Mouse (Mus musculus): ENCODE measurements around the gene Inpp5a. TPM values are rescaled to one million over a fixed set of nuclear protein-coding genes. Genes with fewer than 3 reads are reported as not detected.

Inpp5a gene
- polyA plus RNA-seq, 1 experiment from 2014 or later: 17.4 TPM

GRCm38 (mm10) chr7:139368218-139368617, 20.7 kb upstream of the Inpp5a start:
- 87% methylated on average over 2 of the region's 2 CpGs for WGBS
- Histone ChIP-seq H3K9me3 (ENCODE audit: control insufficient read depth, low read length) (no peaks in the 10 kb centered on the region), H3K4me1 (ENCODE audit: control insufficient read depth, insufficient read depth, low read depth, low read length) (peaks cover 19% of the 10 kb centered on the region), H3K36me3 (ENCODE audit: control insufficient read depth, insufficient read depth, low read length) (no peaks in the 10 kb centered on the region), H3K27ac (ENCODE audit: low read depth, low read length) (no peak overlapping the region), H3K27me3 (replicated peaks; ENCODE audit: control insufficient read depth, insufficient read depth, low read length) (no peaks in the 10 kb centered on the region), H3K9ac (ENCODE audit: low read depth, low read length) (no peak overlapping the region), H3K4me3 (ENCODE audit: low read length) (no peak overlapping the region), H3K4me2 (ENCODE audit: low read length) (no peak overlapping the region)
- no peak for ATAC-seq

GRCm38 (mm10) chr7:139368722-139369380, 20.1 kb upstream of the Inpp5a start:
- no peaks in the 10 kb centered on the region for H3K9me3 ChIP-seq (ENCODE audit: control insufficient read depth, low read length)
- no peak overlapping the region for H3K4me2 ChIP-seq (ENCODE audit: low read length)
- H3K36me3 ChIP-seq (ENCODE audit: control insufficient read depth, insufficient read depth, low read length): no peaks in the 10 kb centered on the region
- ATAC-seq: peak; percentile 60; the same call in 1 of the 2 replicates
- H3K27me3 ChIP-seq (replicated peaks; ENCODE audit: control insufficient read depth, insufficient read depth, low read length): no peaks in the 10 kb centered on the region
- H3K9ac ChIP-seq (ENCODE audit: low read depth, low read length): no peak overlapping the region
- H3K4me1 ChIP-seq (ENCODE audit: control insufficient read depth, insufficient read depth, low read depth, low read length): peaks cover 14% of the 10 kb centered on the region
- WGBS: 53% methylated on average over 14 of the region's 14 CpGs
- no peak overlapping the region for H3K4me3 ChIP-seq (ENCODE audit: low read length)
- no peak overlapping the region for H3K27ac ChIP-seq (ENCODE audit: low read depth, low read length)

DNA sequence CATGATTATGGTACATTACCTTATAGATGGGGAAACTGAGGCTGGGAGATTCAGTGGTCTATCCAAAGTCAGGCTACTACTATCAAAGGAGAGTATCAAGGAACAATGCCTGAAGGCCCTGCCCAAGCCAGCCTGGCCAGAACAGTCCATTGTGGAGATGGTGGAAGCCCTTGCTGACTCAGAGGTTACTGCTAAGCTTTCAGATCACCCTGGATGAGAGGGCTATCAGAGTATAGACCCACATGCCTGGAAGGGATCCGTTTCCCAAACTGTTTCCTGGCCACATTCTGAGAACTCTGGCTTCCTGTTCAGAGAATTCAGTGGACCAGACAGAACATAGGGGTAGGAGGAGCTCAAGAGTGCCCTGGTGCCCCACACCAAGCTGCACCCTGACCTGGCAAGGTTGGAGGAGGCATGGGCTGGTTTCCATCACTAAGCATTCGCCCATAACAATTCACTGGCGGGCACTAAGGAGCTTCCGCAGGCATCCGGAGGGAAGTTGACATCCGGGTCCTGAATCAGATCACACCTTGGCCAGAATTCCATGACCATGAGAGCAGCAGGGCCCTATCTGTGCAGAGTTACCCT, 19.3 kb upstream of the Inpp5a start:
- Histone ChIP-seq H3K27me3 (replicated peaks; ENCODE audit: control insufficient read depth, insufficient read depth, low read length) (no peaks in the 10 kb centered on the region), H3K4me1 (ENCODE audit: control insufficient read depth, insufficient read depth, low read depth, low read length) (peaks cover 6% of the 10 kb centered on the region), H3K27ac (ENCODE audit: low read depth, low read length) (no peak overlapping the region), H3K4me2 (ENCODE audit: low read length) (no peak overlapping the region), H3K9me3 (ENCODE audit: control insufficient read depth, low read length) (no peaks in the 10 kb centered on the region), H3K4me3 (ENCODE audit: low read length) (no peak overlapping the region), H3K36me3 (ENCODE audit: control insufficient read depth, insufficient read depth, low read length) (no peaks in the 10 kb centered on the region), H3K9ac (ENCODE audit: low read depth, low read length) (no peak overlapping the region)
- ATAC-seq: no peak
- 86% methylated on average over 6 of the region's 6 CpGs for WGBS

DNA sequence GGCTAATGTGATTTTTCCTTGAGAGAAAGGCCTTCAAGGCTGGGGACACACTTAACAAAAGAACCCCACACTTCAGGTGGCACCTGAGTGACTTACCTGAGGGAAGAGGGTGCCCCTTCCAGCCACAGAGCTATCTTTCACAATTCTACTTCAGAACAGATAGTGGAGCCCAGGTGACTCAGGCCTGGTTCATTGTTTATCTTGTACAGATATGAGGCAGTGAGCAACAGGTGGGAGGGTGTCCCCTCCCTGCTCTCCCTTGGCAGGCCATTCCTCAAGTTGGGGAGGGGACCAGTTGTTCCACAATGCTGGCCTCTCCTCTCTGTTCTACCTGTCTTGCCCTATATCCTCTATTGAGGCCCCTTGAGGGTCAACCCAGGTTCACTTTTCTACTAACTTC, 17.5 kb upstream of the Inpp5a start:
- no peaks in the 10 kb centered on the region for H3K9me3 ChIP-seq (ENCODE audit: control insufficient read depth, low read length)
- ATAC-seq: no peak
- no peak overlapping the region for H3K9ac ChIP-seq (ENCODE audit: low read depth, low read length)
- H3K27me3 ChIP-seq (replicated peaks; ENCODE audit: control insufficient read depth, insufficient read depth, low read length): no peaks in the 10 kb centered on the region
- H3K4me2 ChIP-seq (ENCODE audit: low read length): no peak overlapping the region
- H3K4me1 ChIP-seq (ENCODE audit: control insufficient read depth, insufficient read depth, low read depth, low read length): peaks cover 6% of the 10 kb centered on the region; the same call in 1 of the 2 replicates
- H3K27ac ChIP-seq (ENCODE audit: low read depth, low read length): no peak overlapping the region
- H3K36me3 ChIP-seq (ENCODE audit: control insufficient read depth, insufficient read depth, low read length): no peaks in the 10 kb centered on the region
- no peak overlapping the region for H3K4me3 ChIP-seq (ENCODE audit: low read length)

- no peak for ATAC-seq
- H3K4me3 ChIP-seq (ENCODE audit: low read length): no peak overlapping the region
- no peaks in the 10 kb centered on the region for H3K9me3 ChIP-seq (ENCODE audit: control insufficient read depth, low read length)
- H3K36me3 ChIP-seq (ENCODE audit: control insufficient read depth, insufficient read depth, low read length): no peaks in the 10 kb centered on the region
- H3K27me3 ChIP-seq (replicated peaks; ENCODE audit: control insufficient read depth, insufficient read depth, low read length): no peaks in the 10 kb centered on the region
- no peak overlapping the region for H3K4me2 ChIP-seq (ENCODE audit: low read length)
- H3K9ac ChIP-seq (ENCODE audit: low read depth, low read length): no peak overlapping the region
- WGBS: 81% methylated on average over 7 of the region's 7 CpGs
- no peaks in the 10 kb centered on the region for H3K4me1 ChIP-seq (ENCODE audit: control insufficient read depth, insufficient read depth, low read depth, low read length)
- H3K27ac ChIP-seq (ENCODE audit: low read depth, low read length): no peak overlapping the region
Observed at GRCm38 (mm10) chr7:139377381-139377780, 11.5 kb upstream of the Inpp5a start.

DNA sequence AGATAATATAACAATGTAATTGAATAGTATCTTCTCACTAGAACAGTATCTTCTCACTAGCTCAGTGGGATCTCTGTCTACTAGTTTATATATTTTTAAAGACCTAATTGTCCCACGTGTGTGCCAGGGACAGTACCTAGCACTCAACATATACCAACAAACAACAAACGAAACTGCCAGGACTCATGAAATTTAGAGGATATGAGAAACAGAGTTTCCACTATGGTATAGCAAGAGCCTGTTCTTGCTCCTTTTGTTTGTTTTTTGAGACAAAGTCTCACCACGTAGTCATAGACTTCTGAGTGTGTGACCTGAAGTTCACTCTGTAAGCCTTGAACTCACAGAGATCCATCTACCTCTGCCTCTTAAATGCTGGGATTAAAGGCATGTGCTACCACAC, 10.6 kb upstream of the Inpp5a start:
- no peaks in the 10 kb centered on the region for H3K9me3 ChIP-seq (ENCODE audit: control insufficient read depth, low read length)
- no peak overlapping the region for H3K27ac ChIP-seq (ENCODE audit: low read depth, low read length)
- H3K4me2 ChIP-seq (ENCODE audit: low read length): no peak overlapping the region
- ATAC-seq: no peak
- H3K4me1 ChIP-seq (ENCODE audit: control insufficient read depth, insufficient read depth, low read depth, low read length): no peaks in the 10 kb centered on the region
- H3K9ac ChIP-seq (ENCODE audit: low read depth, low read length): no peak overlapping the region
- 84% methylated on average over 3 of the region's 3 CpGs for WGBS
- no peaks in the 10 kb centered on the region for H3K36me3 ChIP-seq (ENCODE audit: control insufficient read depth, insufficient read depth, low read length)
- H3K4me3 ChIP-seq (ENCODE audit: low read length): no peak overlapping the region
- no peaks in the 10 kb centered on the region for H3K27me3 ChIP-seq (replicated peaks; ENCODE audit: control insufficient read depth, insufficient read depth, low read length)

GRCm38 (mm10) chr7:139379745-139380144, 9.2 kb upstream of the Inpp5a start:
- Histone ChIP-seq H3K27ac (ENCODE audit: low read depth, low read length) (no peak overlapping the region), H3K9ac (ENCODE audit: low read depth, low read length) (no peak overlapping the region), H3K36me3 (ENCODE audit: control insufficient read depth, insufficient read depth, low read length) (no peaks in the 10 kb centered on the region), H3K9me3 (ENCODE audit: control insufficient read depth, low read length) (no peaks in the 10 kb centered on the region), H3K4me3 (ENCODE audit: low read length) (no peak overlapping the region), H3K27me3 (replicated peaks; ENCODE audit: control insufficient read depth, insufficient read depth, low read length) (no peaks in the 10 kb centered on the region), H3K4me2 (ENCODE audit: low read length) (no peak overlapping the region), H3K4me1 (ENCODE audit: control insufficient read depth, insufficient read depth, low read depth, low read length) (no peaks in the 10 kb centered on the region)
- WGBS: 72% methylated on average over 2 of the region's 2 CpGs
- ATAC-seq: no peak

DNA sequence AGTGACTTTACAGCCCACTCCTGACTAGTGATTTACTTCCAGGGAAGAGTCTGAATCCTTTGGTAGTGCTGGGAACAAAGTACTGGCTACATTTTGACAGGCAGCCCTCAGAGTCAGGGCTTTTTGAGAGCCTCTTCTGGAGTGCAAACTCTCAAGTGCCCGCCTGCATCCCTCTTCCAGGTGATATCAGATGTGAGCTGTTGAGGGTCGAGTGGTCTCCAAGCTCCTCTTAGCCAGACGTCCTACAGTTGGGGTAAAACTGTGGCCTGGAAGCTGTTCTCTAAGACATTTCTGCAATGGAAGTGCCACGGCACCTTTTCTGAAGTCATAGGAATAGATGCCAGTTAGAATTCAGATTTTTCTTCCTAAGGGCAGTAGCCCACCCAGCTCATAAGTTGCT, 8.7 kb upstream of the Inpp5a start:
- 72% methylated on average over 4 of the region's 4 CpGs for WGBS
- H3K4me2 ChIP-seq (ENCODE audit: low read length): no peak overlapping the region
- H3K27me3 ChIP-seq (replicated peaks; ENCODE audit: control insufficient read depth, insufficient read depth, low read length): no peaks in the 10 kb centered on the region
- H3K4me1 ChIP-seq (ENCODE audit: control insufficient read depth, insufficient read depth, low read depth, low read length): no peaks in the 10 kb centered on the region
- ATAC-seq: no peak
- H3K27ac ChIP-seq (ENCODE audit: low read depth, low read length): no peak overlapping the region
- H3K9ac ChIP-seq (ENCODE audit: low read depth, low read length): no peak overlapping the region
- no peaks in the 10 kb centered on the region for H3K36me3 ChIP-seq (ENCODE audit: control insufficient read depth, insufficient read depth, low read length)
- H3K4me3 ChIP-seq (ENCODE audit: low read length): no peak overlapping the region
- H3K9me3 ChIP-seq (ENCODE audit: control insufficient read depth, low read length): no peaks in the 10 kb centered on the region

GRCm38 (mm10) chr7:139381877-139382276, 7.0 kb upstream of the Inpp5a start:
- H3K4me3 ChIP-seq (ENCODE audit: low read length): no peak overlapping the region
- no peaks in the 10 kb centered on the region for H3K9me3 ChIP-seq (ENCODE audit: control insufficient read depth, low read length)
- no peaks in the 10 kb centered on the region for H3K4me1 ChIP-seq (ENCODE audit: control insufficient read depth, insufficient read depth, low read depth, low read length)
- H3K9ac ChIP-seq (ENCODE audit: low read depth, low read length): no peak overlapping the region
- H3K36me3 ChIP-seq (ENCODE audit: control insufficient read depth, insufficient read depth, low read length): no peaks in the 10 kb centered on the region
- no peaks in the 10 kb centered on the region for H3K27me3 ChIP-seq (replicated peaks; ENCODE audit: control insufficient read depth, insufficient read depth, low read length)
- no peak for ATAC-seq
- WGBS: 75% methylated on average over 2 of the region's 2 CpGs
- H3K4me2 ChIP-seq (ENCODE audit: low read length): no peak overlapping the region
- no peak overlapping the region for H3K27ac ChIP-seq (ENCODE audit: low read depth, low read length)
